Mouse (Mus musculus): ENCODE measurements at regions not wholly inside any gene's neighbourhood (a gene's known extent, or its start where the extent isn't known, plus 50 kb on each side); places are given as distances from the start of the nearest gene placed in this dataset.

- in situ Hi-C loops (cut with MboI, MseI) = no loop called here
These were observed 208.4 kb upstream of the Gpr101 start for GRCm38 (mm10) chrX:57711914-57712313.

- in situ Hi-C loops (cut with MboI, MseI) = no loop called here
These were observed 205.7 kb upstream of the Gpr101 start for GRCm38 (mm10) chrX:57709115-57709877.

- in situ Hi-C loops (cut with MboI, MseI) = no loop called here
These were observed 204.9 kb upstream of the Gpr101 start for GRCm38 (mm10) chrX:57708501-57708900.

- in situ Hi-C loops (cut with MboI, MseI) = no loop called here
These were observed 204.4 kb upstream of the Gpr101 start for GRCm38 (mm10) chrX:57707932-57708331.

GRCm38 (mm10) chrX:57706683-57707308 lies 203.2 kb upstream of the Gpr101 start:
- in situ Hi-C loops (cut with MboI, MseI) = no loop called here

- in situ Hi-C loops (cut with MboI, MseI) = loop anchor here (10.0 to 25.0 kb wide), 2 partner anchors 222 to 905 kb away; no protein-coding TSS in a partner anchor
These were observed 188.9 kb upstream of the Gpr101 start for GRCm38 (mm10) chrX:57692506-57692905.

- in situ Hi-C loops (cut with MboI, MseI) = loop anchor here (25.0 kb wide), 1 partner anchor 889 kb away; no protein-coding TSS in a partner anchor
These were observed 173.2 kb upstream of the Gpr101 start for GRCm38 (mm10) chrX:57676764-57677163.

- in situ Hi-C loops (cut with MboI, MseI) = loop anchor here (25.0 kb wide), 1 partner anchor 888 kb away; no protein-coding TSS in a partner anchor
These were observed 171.4 kb upstream of the Gpr101 start for GRCm38 (mm10) chrX:57674955-57675354.

- in situ Hi-C loops (cut with MboI, MseI) = no loop called here
These were observed 156.0 kb upstream of the Gpr101 start for GRCm38 (mm10) chrX:57659571-57659970.

- in situ Hi-C loops (cut with MboI, MseI) = no loop called here
These were observed 152.5 kb upstream of the Gpr101 start for GRCm38 (mm10) chrX:57656035-57656434.

- in situ Hi-C loops (cut with MboI, MseI) = no loop called here
These were observed 151.9 kb upstream of the Gpr101 start for GRCm38 (mm10) chrX:57655483-57655882.

All from regulatory T cell (primary cell).